Mouse (Mus musculus) hindbrain, embryonic 14.5 days (tissue): Measurements from ENCODE around the gene Tbc1d20. TPM values are rescaled to one million over a fixed set of nuclear protein-coding genes. Genes with fewer than 3 reads are reported as not detected.

Experiments
- ATAC-seq: fragments of 200-750 bp; cut with Nextera tagmentation; 2 replicates; pipeline ENCODE4 v1.8.0; 2017; ENCODE audit warnings: moderate number of reproducible peaks, mild to moderate bottlenecking, moderate TSS enrichment, moderate library complexity; ENCODE audit not compliant: low FRiP score
- DNase-seq: peaks from one replicate; pipeline ENCODE4 v3.0.0-alpha.2; 2015; ENCODE audit warnings: low spot score
- H3K27ac ChIP-seq: fragments of 300-500 bp; sonication (generic); 2 replicates; pipeline ENCODE4 v1.5.1; 2014; ENCODE audit warnings: mild to moderate bottlenecking, moderate library complexity
- H3K27me3 ChIP-seq: fragments of 300-500 bp; sonication (generic); 2 replicates; pipeline ENCODE4 v1.6.1; 2014; ENCODE audit warnings: mild to moderate bottlenecking, low read length, mixed read lengths; ENCODE audit not compliant: control insufficient read depth, insufficient read depth
- H3K36me3 ChIP-seq: fragments of 300-500 bp; sonication (generic); replicated peaks from 2 replicates; pipeline ENCODE4 v1.6.1; 2014; ENCODE audit not compliant: control insufficient read depth, insufficient read depth
- H3K4me1 ChIP-seq: fragments of 300-500 bp; sonication (generic); replicated peaks from 2 replicates; pipeline ENCODE4 v1.6.1; 2014; ENCODE audit warnings: antibody characterized with exemption, low read length, mixed read lengths; ENCODE audit not compliant: control insufficient read depth, insufficient read depth
- H3K4me2 ChIP-seq: fragments of 300-500 bp; sonication (generic); replicated peaks from 2 replicates; pipeline ENCODE4 v1.6.1; 2014; ENCODE audit warnings: mild to moderate bottlenecking, moderate library complexity
- H3K4me3 ChIP-seq: fragments of 300-500 bp; sonication (generic); replicated peaks from 2 replicates; pipeline ENCODE4 v1.5.1; 2014; ENCODE audit warnings: mild to moderate bottlenecking, low read length
- H3K9ac ChIP-seq: fragments of 300-500 bp; sonication (generic); 2 replicates; pipeline ENCODE4 v1.6.1; 2014
- H3K9me3 ChIP-seq: fragments of 300-500 bp; sonication (generic); 2 replicates; pipeline ENCODE4 v1.6.1; 2016; ENCODE audit warnings: low read length; ENCODE audit not compliant: control insufficient read depth
- WGBS: fragments of 180-500 bp; shearing (Covaris S2); extraction: QIAGEN DNeasy Blood & Tissue Kit; methylation state at CpG from one replicate; pipeline ENCODE4 v1.1.7; 2014; 5-methylcytosine and 5-hydroxymethylcytosine counted together
- polyA plus RNA-seq: library from polyadenylated mRNA; unstranded; fragments of >200 nt; fragmentation: Nextera tagmentation; extraction: Ambion mirVana; gene quantifications from 2 replicates; pipeline ENCODE4 v1.2.1, GENCODE M21; 2014

Tbc1d20 gene
- polyA plus RNA-seq, 1 experiment from 2014 or later = 31.4 TPM

DNA sequence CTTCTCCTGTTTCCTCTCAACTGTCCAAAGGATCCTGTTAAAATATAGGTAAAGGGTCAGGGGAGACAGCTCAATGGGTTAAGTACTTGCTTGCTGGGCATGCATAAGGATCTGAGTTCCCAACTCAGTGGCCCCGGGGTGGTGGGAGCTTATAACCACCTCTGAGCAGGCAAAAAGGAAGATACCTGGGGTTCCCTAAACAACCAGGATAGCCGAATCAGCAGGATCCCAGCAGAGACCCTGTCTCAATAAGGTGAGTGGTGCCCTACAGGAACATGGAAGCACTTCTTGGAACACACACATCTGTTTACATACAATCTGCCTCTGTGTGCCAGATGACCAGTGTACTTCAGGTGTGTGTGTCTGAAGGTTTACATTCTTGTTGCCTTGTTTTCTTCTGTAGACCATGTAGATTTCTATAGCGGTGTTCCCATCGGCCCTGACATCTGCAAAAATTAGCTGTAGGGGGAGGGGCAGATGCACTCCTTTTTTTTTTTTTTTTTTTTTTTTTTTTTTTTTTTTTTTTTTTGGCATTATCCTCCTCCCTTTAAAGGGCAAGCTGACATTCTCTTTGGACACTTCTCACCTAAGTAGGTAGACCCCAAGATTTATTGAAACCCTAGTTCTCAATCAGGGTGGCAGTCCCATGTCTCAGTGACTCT, 39.8 kb downstream of the Tbc1d20 start:
- Histone ChIP-seq H3K4me3 (no peak overlapping the region), H3K9ac (no peak overlapping the region), H3K4me1 (peaks cover 19% of the 10 kb centered on the region), H3K27ac (no peak overlapping the region), H3K9me3 (no peaks in the 10 kb centered on the region), H3K36me3 (peaks cover 17% of the 10 kb centered on the region), H3K27me3 (no peaks in the 10 kb centered on the region), H3K4me2 (0 out of 2 replicates have a peak overlapping the region, but pooled peaks have one; percentile 69)
- ATAC-seq (no peak), DNase-seq (no peak)
- WGBS = 81% methylated on average over 4 of the region's 4 CpGs

DNA sequence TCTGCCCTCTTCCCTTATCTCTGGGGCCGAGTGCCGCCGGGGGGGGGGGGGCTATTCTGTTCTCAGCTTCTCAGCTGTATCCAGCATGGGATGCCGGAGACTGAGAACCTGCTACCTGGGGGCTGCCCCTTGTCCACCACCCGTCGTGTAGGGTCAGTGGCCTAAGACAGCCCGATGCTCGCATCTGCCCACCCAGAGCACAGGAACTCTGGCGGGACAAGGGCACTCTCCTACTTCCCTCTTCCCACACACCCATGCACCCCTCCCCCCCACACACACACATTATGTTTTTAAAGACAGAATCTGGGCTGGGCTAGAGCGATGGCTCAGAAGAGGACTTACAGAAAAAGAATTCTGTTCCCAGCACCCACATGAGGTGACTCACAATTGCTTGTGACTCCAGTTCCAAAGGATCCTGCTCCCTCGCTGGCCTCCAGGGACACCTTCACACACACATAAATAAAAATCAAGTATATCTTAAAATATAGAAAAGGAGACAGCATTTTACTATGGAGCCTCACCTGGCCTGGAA, 41.7 kb downstream of the Tbc1d20 start:
- Histone ChIP-seq H3K36me3 (no peaks in the 10 kb centered on the region), H3K27me3 (no peaks in the 10 kb centered on the region), H3K9ac (no peak overlapping the region), H3K9me3 (no peaks in the 10 kb centered on the region), H3K4me2 (no peak overlapping the region), H3K4me3 (no peak overlapping the region), H3K27ac (no peak overlapping the region), H3K4me1 (peaks cover 19% of the 10 kb centered on the region)
- ATAC-seq (no peak), DNase-seq (no peak)
- WGBS = 54% methylated on average over 11 of the region's 11 CpGs

- no peak overlapping the region for H3K4me2 ChIP-seq
- no peaks in the 10 kb centered on the region for H3K36me3 ChIP-seq
- DNase-seq (no peak), ATAC-seq (no peak)
- H3K9me3 ChIP-seq = no peaks in the 10 kb centered on the region
- no peaks in the 10 kb centered on the region for H3K27me3 ChIP-seq
- 0 out of 2 replicates have a peak, but pooled peaks cover 4% of the 10 kb centered on the region for H3K4me1 ChIP-seq
- no peak overlapping the region for H3K9ac ChIP-seq
- 73% methylated on average over 1 of the region's 1 CpGs for WGBS
- H3K4me3 ChIP-seq = no peak overlapping the region
- H3K27ac ChIP-seq = no peak overlapping the region
Observed at GRCm38 (mm10) chr2:152336856-152337255, 43.2 kb downstream of the Tbc1d20 start.

DNA sequence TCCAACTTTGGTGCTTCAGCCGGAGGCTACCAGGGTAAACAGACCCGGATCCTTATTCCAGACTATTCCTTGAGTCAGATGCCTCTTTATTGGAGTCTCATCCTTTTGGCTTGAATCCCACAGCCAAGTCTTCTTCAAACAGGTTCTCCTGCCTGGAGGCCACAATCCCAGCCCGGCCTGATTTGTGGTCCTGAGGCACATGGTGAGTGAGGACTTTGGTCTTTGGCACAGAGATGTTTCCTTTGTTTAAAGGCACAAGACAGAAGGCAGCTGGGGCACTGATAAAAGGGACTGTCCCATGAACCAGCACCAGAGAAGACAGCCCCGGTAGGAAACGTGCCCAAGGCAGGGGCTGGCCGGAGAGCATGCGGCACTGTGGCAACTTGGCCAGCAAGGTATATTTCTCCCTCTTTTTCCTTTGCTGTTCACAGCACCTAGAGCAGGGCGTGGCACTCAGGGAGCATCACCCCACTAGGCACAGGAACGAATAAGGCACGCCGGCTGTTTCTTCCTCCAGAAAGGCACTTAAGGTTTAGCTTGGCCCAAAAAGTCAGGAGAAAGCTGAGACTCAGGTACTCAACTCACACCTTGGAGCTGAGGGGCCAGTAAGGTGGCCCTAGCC, 44.1 kb downstream of the Tbc1d20 start:
- H3K4me2 ChIP-seq = no peak overlapping the region
- H3K27ac ChIP-seq = no peak overlapping the region
- no peaks in the 10 kb centered on the region for H3K27me3 ChIP-seq
- DNase-seq (no peak), ATAC-seq (no peak)
- no peaks in the 10 kb centered on the region for H3K9me3 ChIP-seq
- peaks cover 4% of the 10 kb centered on the region; the same call in 1 of the 2 replicates for H3K4me1 ChIP-seq
- H3K36me3 ChIP-seq = no peaks in the 10 kb centered on the region
- 92% methylated on average over 11 of the region's 11 CpGs for WGBS
- H3K4me3 ChIP-seq = no peak overlapping the region
- no peak overlapping the region for H3K9ac ChIP-seq

GRCm38 (mm10) chr2:152338319-152338718, 44.7 kb downstream of the Tbc1d20 start:
- H3K27me3 ChIP-seq = no peaks in the 10 kb centered on the region
- H3K9ac ChIP-seq = no peak overlapping the region
- peaks cover 4% of the 10 kb centered on the region; the same call in 1 of the 2 replicates for H3K4me1 ChIP-seq
- no peak overlapping the region for H3K27ac ChIP-seq
- H3K9me3 ChIP-seq = no peaks in the 10 kb centered on the region
- no peak overlapping the region for H3K4me3 ChIP-seq
- no peak for DNase-seq
- H3K36me3 ChIP-seq = no peaks in the 10 kb centered on the region
- H3K4me2 ChIP-seq = no peak overlapping the region
- no peak for ATAC-seq
- 88% methylated on average over 13 of the region's 13 CpGs for WGBS

DNA sequence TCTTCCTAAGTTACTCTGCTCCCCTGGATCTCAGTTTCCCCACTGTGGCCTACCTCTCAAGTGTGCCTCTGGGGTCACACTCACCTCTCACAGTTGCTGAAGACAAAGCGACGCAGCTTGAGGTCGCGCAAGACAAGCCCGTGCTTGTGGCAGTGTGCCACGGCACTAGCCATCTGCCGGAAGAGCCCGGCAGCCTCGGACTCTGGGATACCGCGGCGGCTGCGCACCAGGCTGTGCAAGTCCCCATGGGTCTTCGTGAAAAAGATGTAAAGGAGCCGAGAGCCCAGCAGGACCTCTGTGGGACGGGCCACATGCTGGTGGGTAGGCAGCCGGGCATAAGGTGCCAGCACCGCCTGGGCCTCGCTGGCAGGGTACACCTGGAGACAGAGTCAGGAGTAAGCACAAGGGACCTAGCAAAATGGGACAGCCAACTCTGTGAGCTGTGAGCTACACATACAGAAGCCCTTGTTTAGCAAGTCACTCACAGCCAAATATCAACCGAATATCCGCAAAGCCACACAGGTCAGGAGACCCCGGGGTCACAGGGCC, 46.1 kb downstream of the Tbc1d20 start:
- no peak overlapping the region for H3K9ac ChIP-seq
- 88% methylated on average over 22 of the region's 22 CpGs for WGBS
- DNase-seq = no peak

DNA sequence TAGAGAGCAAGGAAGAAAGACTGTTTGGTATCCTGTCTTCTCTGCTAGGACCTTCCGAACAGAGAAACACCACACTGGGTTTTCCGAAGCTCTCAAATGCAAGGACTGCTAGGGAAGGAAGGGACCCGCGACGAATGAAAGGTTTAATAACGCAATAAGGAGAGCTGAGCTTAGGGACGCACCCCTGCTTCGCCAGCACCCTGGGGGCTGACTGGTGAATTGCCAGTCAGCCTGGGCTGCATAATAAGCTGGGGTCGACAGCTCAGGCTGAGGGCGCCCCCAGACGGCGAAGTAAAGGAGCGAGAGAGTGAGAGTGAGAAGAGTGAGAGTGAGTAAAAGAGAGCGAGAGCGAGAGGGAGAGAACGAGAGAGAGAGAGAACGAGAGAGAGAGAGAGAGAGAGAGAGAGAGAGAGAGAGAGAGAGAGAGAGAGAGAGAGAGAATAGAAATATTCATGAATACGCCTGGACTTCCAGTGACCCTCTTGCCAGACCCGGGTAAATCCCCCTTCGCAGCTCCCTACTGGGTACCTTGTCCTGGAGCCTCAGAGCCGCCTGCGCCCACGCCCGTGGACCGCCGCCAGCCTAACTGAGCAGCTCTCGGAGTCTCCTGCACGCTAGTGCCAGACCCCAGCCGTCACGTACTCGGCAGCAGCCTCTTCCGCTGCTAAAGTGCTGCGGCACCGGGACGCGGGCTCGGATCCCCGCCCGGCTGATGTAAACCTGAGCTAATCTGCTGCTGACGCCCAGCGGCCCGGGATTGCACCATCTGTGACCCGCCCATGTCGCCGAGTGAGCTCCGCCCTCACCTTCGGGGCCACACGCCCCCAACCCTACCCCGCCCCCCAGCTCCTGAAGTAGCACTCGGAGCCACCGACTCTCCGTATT, 49.9 kb downstream of the Tbc1d20 start, which contains the start of gene Trib3:
Gene Trib3, minus strand, starts transcription at position 704 of the 885 bp plus-strand sequence.
- Histone ChIP-seq H3K36me3 (no peaks in the 10 kb centered on the region), H3K27me3 (0 out of 2 replicates have a peak, but pooled peaks cover 6% of the 10 kb centered on the region), H3K4me2 (peak within 1 kb of the TSS; percentile 85), H3K27ac (peak within 1 kb of the TSS; percentile 26; the same call in 1 of the 2 replicates), H3K9me3 (no peaks in the 10 kb centered on the region), H3K4me1 (peaks cover 11% of the 10 kb centered on the region; the same call in 1 of the 2 replicates), H3K9ac (peak within 1 kb of the TSS; percentile 62), H3K4me3 (peak within 1 kb of the TSS; percentile 42)
- DNase-seq (peak; percentile 72), ATAC-seq (peak; percentile 85)
- WGBS = under 1% methylated on average over 52 of the region's 52 CpGs

More for the DNA sequence above, 46.1 kb downstream of the Tbc1d20 start:
- no peaks in the 10 kb centered on the region for H3K36me3 ChIP-seq
- H3K27ac ChIP-seq = no peak overlapping the region
- H3K27me3 ChIP-seq = no peaks in the 10 kb centered on the region
- no peak for ATAC-seq
- peaks cover 11% of the 10 kb centered on the region; the same call in 1 of the 2 replicates for H3K4me1 ChIP-seq
- no peak overlapping the region for H3K4me3 ChIP-seq
- H3K4me2 ChIP-seq = no peak overlapping the region
- no peaks in the 10 kb centered on the region for H3K9me3 ChIP-seq

GRCm38 (mm10) chr2:152344361-152344760, 50.7 kb downstream of the Tbc1d20 start:
- peak; percentile 15; the same call in 1 of the 2 replicates for ATAC-seq
- H3K9ac ChIP-seq = peak overlapping the region; percentile 62
- H3K27ac ChIP-seq = no peak overlapping the region
- DNase-seq = no peak
- peaks cover 11% of the 10 kb centered on the region; the same call in 1 of the 2 replicates for H3K4me1 ChIP-seq
- peak overlapping the region; percentile 42 for H3K4me3 ChIP-seq
- H3K36me3 ChIP-seq = no peaks in the 10 kb centered on the region
- no peaks in the 10 kb centered on the region for H3K9me3 ChIP-seq
- peak overlapping the region; percentile 85 for H3K4me2 ChIP-seq
- WGBS = 11% methylated on average over 10 of the region's 10 CpGs
- 0 out of 2 replicates have a peak, but pooled peaks cover 6% of the 10 kb centered on the region for H3K27me3 ChIP-seq
